Mouse (Mus musculus) ES-E14 (cell line): ENCODE measurements around the gene Def8.

Experiments used
- MAFK ChIP-seq: IDR thresholded peaks from 2 replicates; pipeline ENCODE4 v1.6.1; 2014; ENCODE audit warnings: mild to moderate bottlenecking, low read depth, low read length, inconsistent platforms; ENCODE audit not compliant: insufficient read depth
- ZC3H11A ChIP-seq: IDR thresholded peaks from 2 replicates; pipeline ENCODE4 v1.6.1; 2012; ENCODE audit warnings: low read depth, mild to moderate bottlenecking, inconsistent platforms, low read length, borderline replicate concordance

DNA sequence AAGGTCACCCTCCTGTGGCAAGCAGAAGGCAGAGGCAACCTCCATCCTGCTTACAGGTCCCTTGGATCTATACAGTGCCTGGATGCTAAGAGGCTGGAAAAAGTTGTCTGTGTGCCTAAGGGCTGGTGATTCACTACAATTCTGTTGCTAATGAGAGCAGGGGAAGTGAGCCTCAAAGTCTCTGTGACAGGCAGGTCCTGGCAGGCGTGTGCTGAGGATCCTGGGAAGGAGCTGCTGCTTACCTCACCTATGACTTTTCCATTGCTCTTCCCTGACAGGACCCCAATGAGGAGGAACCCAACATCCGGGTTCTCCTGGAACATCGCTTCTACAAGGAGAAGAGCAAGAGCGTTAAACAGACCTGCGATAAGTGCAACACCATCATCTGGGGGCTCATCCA lies 30.6 kb downstream of the Def8 start:
- TF ChIP-seq ZC3H11A (no peak), MAFK (no peak)
